Mouse (Mus musculus) myocyte (in vitro differentiated cells): ENCODE data around the gene Ttbk2.

ENCODE experiments used
- CEBPB ChIP-seq: IDR thresholded peaks from 2 replicates; pipeline ENCODE4 v1.6.1; 2011; ENCODE audit warnings: mild to moderate bottlenecking, moderate library complexity; ENCODE audit not compliant: poor library complexity, insufficient read depth, severe bottlenecking
- E2F4 ChIP-seq: IDR thresholded peaks from one replicate; pipeline ENCODE4 v1.6.1; 2011; ENCODE audit warnings: mild to moderate bottlenecking, control low read depth, moderate library complexity; ENCODE audit not compliant: insufficient read depth
- MAX ChIP-seq: IDR thresholded peaks from one replicate; pipeline ENCODE4 v1.6.1; 2011; ENCODE audit warnings: low read depth, mild to moderate bottlenecking, control low read depth
- MYOD1 ChIP-seq, 3 experiments: IDR thresholded peaks; one replicate each; pipeline ENCODE4 v1.6.1; 2011; ENCODE audit warnings: control low read depth in 2 of 3, low read depth in 2 of 3, mild to moderate bottlenecking in 2 of 3, moderate library complexity in 1 of 3; ENCODE audit not compliant: insufficient read length in 2 of 3, control insufficient read depth in 1 of 3
- POLR2A ChIP-seq: IDR thresholded peaks from one replicate; pipeline ENCODE4 v1.6.1; 2011; ENCODE audit warnings: low read depth, mild to moderate bottlenecking, control low read depth, moderate library complexity; ENCODE audit not compliant: insufficient read length
- POLR2AphosphoS2 ChIP-seq: IDR thresholded peaks from one replicate; pipeline ENCODE4 v1.6.1; 2011; ENCODE audit warnings: low read depth, control low read depth; ENCODE audit not compliant: insufficient read length
- TCF3 ChIP-seq: IDR thresholded peaks from one replicate; pipeline ENCODE4 v1.6.1; 2011; ENCODE audit warnings: low read depth, control low read depth; ENCODE audit not compliant: insufficient read length
- USF1 ChIP-seq: IDR thresholded peaks from one replicate; pipeline ENCODE4 v1.6.1; 2011; ENCODE audit warnings: low read depth, mild to moderate bottlenecking, control low read depth, moderate library complexity

- TF ChIP-seq POLR2A (no peak), POLR2AphosphoS2 (no peak), MYOD1 (IDR thresholded peaks at IDR 0.05; ENCODE audit: control insufficient read depth in 1 of 3, insufficient read length in 2 of 3, low read depth in 2 of 3) (no peak), E2F4 (no peak), TCF3 (no peak), CEBPB (no peak), MAX (no peak), USF1 (no peak)
Measured at GRCm38 (mm10) chr2:120723621-120724020, 126.8 kb downstream of the Ttbk2 start.
